Mouse (Mus musculus) neural tube, embryonic 12.5 days (tissue): ENCODE data around the gene Abraxas1. TPM values are rescaled to one million over a fixed set of nuclear protein-coding genes. Genes with fewer than 3 reads are reported as not detected.
A peak's percentile ranks its signal among the peaks of the same experiment; 100 is the strongest.

Source experiments
- ATAC-seq: fragments of 200-750 bp; cut with Nextera tagmentation; 2 replicates; pipeline ENCODE4 v1.8.0; 2017; ENCODE audit warnings: low read depth, mild to moderate bottlenecking, moderate TSS enrichment, moderate library complexity; ENCODE audit not compliant: low FRiP score
- H3K27ac ChIP-seq: fragments of 300-500 bp; sonication (generic); 2 replicates; pipeline ENCODE4 v1.5.1; 2016
- H3K27me3 ChIP-seq: fragments of 300-500 bp; sonication (generic); replicated peaks from 2 replicates; pipeline ENCODE4 v1.6.1; 2016; ENCODE audit warnings: mild to moderate bottlenecking
- H3K36me3 ChIP-seq: fragments of 300-500 bp; sonication (generic); 2 replicates; pipeline ENCODE4 v1.6.1; 2016; ENCODE audit warnings: mild to moderate bottlenecking
- H3K4me1 ChIP-seq: fragments of 300-500 bp; sonication (generic); 2 replicates; pipeline ENCODE4 v1.6.1; 2016
- H3K4me2 ChIP-seq: fragments of 300-500 bp; sonication (generic); replicated peaks from 2 replicates; pipeline ENCODE4 v1.6.1; 2016; ENCODE audit warnings: mild to moderate bottlenecking
- H3K4me3 ChIP-seq: fragments of 300-500 bp; sonication (generic); 2 replicates; pipeline ENCODE4 v1.5.1; 2016
- H3K9ac ChIP-seq: fragments of 300-500 bp; sonication (generic); 2 replicates; pipeline ENCODE4 v1.6.1; 2016; ENCODE audit warnings: mild to moderate bottlenecking
- H3K9me3 ChIP-seq: fragments of 300-500 bp; sonication (generic); 2 replicates; pipeline ENCODE4 v1.6.1; 2016; ENCODE audit warnings: mild to moderate bottlenecking
- WGBS: fragments of 180-500 bp; shearing (Covaris S2); methylation state at CpG from one replicate; pipeline ENCODE4 v1.1.7; 2016; 5-methylcytosine and 5-hydroxymethylcytosine counted together
- polyA plus RNA-seq: library from polyadenylated mRNA; unstranded; fragments of >200 nt; fragmentation: Nextera tagmentation; extraction: Ambion mirVana; gene quantifications from 2 replicates; pipeline ENCODE4 v1.2.1, GENCODE M21; 2016

Abraxas1 gene
- polyA plus RNA-seq, 1 experiment from 2014 or later, result 21.5 TPM

GRCm38 (mm10) chr5:100819568-100820480, 941 bp downstream of the Abraxas1 start:
- peak overlapping the region; percentile 91 for H3K9ac ChIP-seq
- H3K36me3 ChIP-seq, result peaks cover under 1% of the 10 kb centered on the region
- peak overlapping the region; percentile 79 for H3K4me3 ChIP-seq
- peak overlapping the region; percentile 80 for H3K4me2 ChIP-seq
- no peaks in the 10 kb centered on the region for H3K9me3 ChIP-seq
- 32% methylated on average over 16 of the region's 16 CpGs for WGBS
- no peak for ATAC-seq
- peak overlapping the region; percentile 46; the same call in 1 of the 2 replicates for H3K27ac ChIP-seq
- peaks cover 3% of the 10 kb centered on the region; the same call in 1 of the 2 replicates for H3K4me1 ChIP-seq
- H3K27me3 ChIP-seq, result no peaks in the 10 kb centered on the region

GRCm38 (mm10) chr5:100818341-100818740, 2.4 kb downstream of the Abraxas1 start:
- Histone ChIP-seq H3K9ac (no peak overlapping the region), H3K4me3 (no peak overlapping the region), H3K9me3 (no peaks in the 10 kb centered on the region), H3K36me3 (peaks cover 4% of the 10 kb centered on the region), H3K27ac (no peak overlapping the region), H3K27me3 (no peaks in the 10 kb centered on the region), H3K4me1 (peaks cover 3% of the 10 kb centered on the region; the same call in 1 of the 2 replicates), H3K4me2 (no peak overlapping the region)
- WGBS, result 81% methylated on average over 4 of the region's 4 CpGs
- no peak for ATAC-seq

- Histone ChIP-seq H3K27me3 (no peaks in the 10 kb centered on the region), H3K36me3 (peaks cover 34% of the 10 kb centered on the region), H3K4me3 (peak within 1 kb of the TSS; percentile 76), H3K4me2 (peak within 1 kb of the TSS; percentile 89), H3K27ac (no peak within 1 kb of the TSS), H3K9me3 (no peaks in the 10 kb centered on the region), H3K4me1 (peaks cover 8% of the 10 kb centered on the region; the same call in 1 of the 2 replicates), H3K9ac (peak within 1 kb of the TSS; percentile 76)
- peak; percentile 97 for ATAC-seq
- under 1% methylated on average over 67 of the region's 67 CpGs for WGBS
These were observed 22.5 kb downstream of the Abraxas1 start, which contains the start of the genes Helq and Mrps18c for GRCm38 (mm10) chr5:100798165-100798860. Gene Helq (minus strand): TSS chr5:100798598. Gene Mrps18c (plus strand): TSS chr5:100798627.

GRCm38 (mm10) chr5:100794084-100794483, 26.7 kb downstream of the Abraxas1 start:
- ATAC-seq, result no peak
- H3K4me3 ChIP-seq, result no peak overlapping the region
- H3K9me3 ChIP-seq, result no peaks in the 10 kb centered on the region
- H3K4me2 ChIP-seq, result no peak overlapping the region
- H3K9ac ChIP-seq, result no peak overlapping the region
- peaks cover 46% of the 10 kb centered on the region for H3K36me3 ChIP-seq
- peaks cover 8% of the 10 kb centered on the region; the same call in 1 of the 2 replicates for H3K4me1 ChIP-seq
- no peak overlapping the region for H3K27ac ChIP-seq
- 82% methylated on average over 5 of the region's 5 CpGs for WGBS
- no peaks in the 10 kb centered on the region for H3K27me3 ChIP-seq

GRCm38 (mm10) chr5:100792261-100792660, 28.5 kb downstream of the Abraxas1 start:
- Histone ChIP-seq H3K9me3 (no peaks in the 10 kb centered on the region), H3K4me2 (no peak overlapping the region), H3K4me3 (no peak overlapping the region), H3K4me1 (peaks cover 3% of the 10 kb centered on the region; the same call in 1 of the 2 replicates), H3K36me3 (peaks cover 65% of the 10 kb centered on the region), H3K27me3 (no peaks in the 10 kb centered on the region), H3K27ac (no peak overlapping the region), H3K9ac (no peak overlapping the region)
- ATAC-seq, result no peak
- WGBS, result 94% methylated on average over 7 of the region's 7 CpGs

GRCm38 (mm10) chr5:100787527-100787926, 33.2 kb downstream of the Abraxas1 start:
- 87% methylated on average over 9 of the region's 9 CpGs for WGBS
- no peak overlapping the region for H3K4me2 ChIP-seq
- no peaks in the 10 kb centered on the region for H3K4me1 ChIP-seq
- H3K27ac ChIP-seq, result no peak overlapping the region
- no peaks in the 10 kb centered on the region for H3K27me3 ChIP-seq
- no peak for ATAC-seq
- H3K9ac ChIP-seq, result no peak overlapping the region
- H3K9me3 ChIP-seq, result no peaks in the 10 kb centered on the region
- H3K36me3 ChIP-seq, result peaks cover 73% of the 10 kb centered on the region
- H3K4me3 ChIP-seq, result no peak overlapping the region

GRCm38 (mm10) chr5:100779002-100779401, 41.8 kb downstream of the Abraxas1 start:
- H3K36me3 ChIP-seq, result peaks cover 75% of the 10 kb centered on the region
- no peak for ATAC-seq

GRCm38 (mm10) chr5:100776900-100777299, 43.9 kb downstream of the Abraxas1 start:
- Histone ChIP-seq H3K36me3 (peaks cover 64% of the 10 kb centered on the region), H3K9ac (no peak overlapping the region), H3K4me2 (no peak overlapping the region), H3K27ac (no peak overlapping the region), H3K4me1 (no peaks in the 10 kb centered on the region), H3K9me3 (no peaks in the 10 kb centered on the region), H3K27me3 (no peaks in the 10 kb centered on the region), H3K4me3 (no peak overlapping the region)
- ATAC-seq, result no peak
- 95% methylated on average over 5 of the region's 5 CpGs for WGBS

More at GRCm38 (mm10) chr5:100779002-100779401, 41.8 kb downstream of the Abraxas1 start:
- Histone ChIP-seq H3K4me3 (no peak overlapping the region), H3K27me3 (no peaks in the 10 kb centered on the region), H3K9me3 (no peaks in the 10 kb centered on the region), H3K9ac (no peak overlapping the region), H3K4me2 (no peak overlapping the region), H3K27ac (no peak overlapping the region), H3K4me1 (no peaks in the 10 kb centered on the region)
- 95% methylated on average over 13 of the region's 13 CpGs for WGBS

- Histone ChIP-seq H3K27me3 (no peaks in the 10 kb centered on the region), H3K4me2 (no peak overlapping the region), H3K4me1 (no peaks in the 10 kb centered on the region), H3K27ac (no peak overlapping the region), H3K9ac (no peak overlapping the region), H3K36me3 (peaks cover 64% of the 10 kb centered on the region), H3K4me3 (no peak overlapping the region), H3K9me3 (no peaks in the 10 kb centered on the region)
- WGBS, result 88% methylated on average over 13 of the region's 13 CpGs
- ATAC-seq, result no peak
These were observed 44.9 kb downstream of the Abraxas1 start for GRCm38 (mm10) chr5:100775778-100776404.

- WGBS, result 95% methylated on average over 4 of the region's 4 CpGs
- Histone ChIP-seq H3K4me1 (no peaks in the 10 kb centered on the region), H3K9ac (no peak overlapping the region), H3K9me3 (no peaks in the 10 kb centered on the region), H3K36me3 (peaks cover 76% of the 10 kb centered on the region), H3K4me2 (no peak overlapping the region), H3K27ac (no peak overlapping the region), H3K27me3 (no peaks in the 10 kb centered on the region), H3K4me3 (no peak overlapping the region)
- no peak for ATAC-seq
These were observed 49.2 kb downstream of the Abraxas1 start for GRCm38 (mm10) chr5:100771575-100771974.

GRCm38 (mm10) chr5:100766026-100766425, 54.7 kb downstream of the Abraxas1 start:
- ATAC-seq, result no peak
- no peak overlapping the region for H3K4me3 ChIP-seq
- H3K27me3 ChIP-seq, result no peaks in the 10 kb centered on the region
- H3K27ac ChIP-seq, result no peak overlapping the region
- WGBS, result 96% methylated on average over 7 of the region's 7 CpGs
- H3K36me3 ChIP-seq, result peaks cover 88% of the 10 kb centered on the region
- no peaks in the 10 kb centered on the region for H3K9me3 ChIP-seq
- H3K9ac ChIP-seq, result no peak overlapping the region
- H3K4me1 ChIP-seq, result no peaks in the 10 kb centered on the region
- no peak overlapping the region for H3K4me2 ChIP-seq

- H3K9ac ChIP-seq, result no peak overlapping the region
- 0 out of 2 replicates have a peak, but pooled peaks cover 5% of the 10 kb centered on the region for H3K9me3 ChIP-seq
- peaks cover 53% of the 10 kb centered on the region for H3K36me3 ChIP-seq
- no peak for ATAC-seq
- no peaks in the 10 kb centered on the region for H3K27me3 ChIP-seq
- no peaks in the 10 kb centered on the region for H3K4me1 ChIP-seq
- H3K4me2 ChIP-seq, result no peak overlapping the region
- 91% methylated on average over 7 of the region's 7 CpGs for WGBS
- H3K4me3 ChIP-seq, result no peak overlapping the region
- no peak overlapping the region for H3K27ac ChIP-seq
These were observed 59.0 kb downstream of the Abraxas1 start for GRCm38 (mm10) chr5:100761736-100762135.
